Mouse (Mus musculus): ENCODE measurements around the gene Nrip1. TPM values are rescaled to one million over a fixed set of nuclear protein-coding genes. Genes with fewer than 3 reads are reported as not detected.

Nrip1 gene
- polyA plus RNA-seq, 1 experiment from 2014 or later, result 17.4 TPM

DNA sequence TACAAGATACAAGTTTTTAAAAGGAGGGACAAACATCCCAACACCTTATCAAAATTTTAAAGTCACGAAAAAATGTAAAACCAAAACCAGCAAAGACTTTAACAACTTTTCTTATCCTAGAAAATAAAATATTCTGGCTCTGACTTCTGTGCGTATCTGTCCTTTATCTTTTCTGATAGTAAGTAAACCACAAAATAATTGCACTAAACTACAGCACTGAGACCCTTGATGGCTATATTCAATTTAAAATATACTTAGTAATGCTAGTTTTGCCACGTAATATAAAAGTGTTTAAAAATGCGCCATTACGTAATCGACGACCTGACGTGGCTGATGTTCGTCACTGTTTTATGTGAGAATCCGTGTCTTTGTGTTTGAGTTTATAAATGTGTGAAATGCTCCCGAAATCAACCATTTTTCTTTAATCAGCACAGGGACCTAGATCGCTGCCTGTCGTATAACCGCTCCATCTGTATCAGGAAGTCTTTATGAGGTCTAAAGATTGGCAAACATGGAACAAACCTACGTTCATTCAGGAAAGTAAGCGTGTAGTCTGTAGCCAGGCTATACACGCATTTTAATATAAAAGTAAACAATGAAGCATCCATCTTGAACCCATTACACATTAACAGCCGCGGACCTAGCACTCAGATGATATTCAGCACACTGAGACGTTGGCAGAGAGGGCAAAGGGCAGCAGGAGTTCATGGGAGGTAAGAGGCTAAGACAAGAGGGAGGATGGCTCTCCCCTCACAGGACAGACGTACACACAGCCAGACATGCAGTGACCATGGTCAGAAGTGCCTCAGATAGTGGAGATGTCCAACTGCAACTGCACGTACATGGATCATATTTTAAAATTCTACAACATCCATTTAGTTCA, 56.4 kb downstream of the Nrip1 start:
- Histone ChIP-seq H3K27me3 (ENCODE audit: control insufficient read depth, insufficient read depth, low read depth, low read length) (no peaks in the 10 kb centered on the region), H3K9ac (ENCODE audit: low read depth, low read length) (no peak overlapping the region), H3K27ac (ENCODE audit: low read length) (no peak overlapping the region), H3K4me3 (ENCODE audit: low read depth, low read length) (no peak overlapping the region), H3K4me1 (ENCODE audit: control insufficient read depth, low read depth, low read length) (peaks cover 72% of the 10 kb centered on the region), H3K9me3 (replicated peaks; ENCODE audit: control insufficient read depth, low read length) (no peaks in the 10 kb centered on the region), H3K36me3 (ENCODE audit: control insufficient read depth, insufficient read depth) (no peaks in the 10 kb centered on the region), H3K4me2 (ENCODE audit: low read depth, low read length) (no peak overlapping the region)
- 84% methylated on average over 22 of the region's 22 CpGs for WGBS (ENCODE audit: insufficient replicate concordance)
- ATAC-seq (ENCODE audit: low read depth), result no peak

DNA sequence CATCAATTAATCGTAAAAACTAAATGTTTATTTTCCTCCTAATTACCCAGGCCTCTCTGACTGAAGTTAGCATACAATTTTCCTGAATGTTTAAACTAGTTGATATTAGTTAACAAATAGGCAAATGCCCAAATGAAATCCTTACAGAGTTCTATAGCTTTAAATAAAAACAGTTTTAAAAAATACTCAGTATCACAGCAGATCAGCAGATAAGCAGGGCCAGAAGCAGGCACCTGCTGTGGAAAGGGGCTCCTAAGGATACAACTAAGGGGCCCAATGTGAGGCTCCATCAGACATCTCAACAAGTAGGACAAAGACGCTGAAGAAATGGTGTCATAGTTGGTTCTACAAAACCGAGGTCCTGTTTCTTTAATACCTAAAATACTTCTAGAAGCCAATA, 58.0 kb downstream of the Nrip1 start:
- H3K4me2 ChIP-seq (ENCODE audit: low read depth, low read length), result no peak overlapping the region
- H3K36me3 ChIP-seq (ENCODE audit: control insufficient read depth, insufficient read depth), result no peaks in the 10 kb centered on the region
- 78% methylated on average over 3 of the region's 3 CpGs for WGBS (ENCODE audit: insufficient replicate concordance)
- ATAC-seq (ENCODE audit: low read depth), result no peak
- H3K27ac ChIP-seq (ENCODE audit: low read length), result peak overlapping the region; percentile 96
- no peaks in the 10 kb centered on the region for H3K27me3 ChIP-seq (ENCODE audit: control insufficient read depth, insufficient read depth, low read depth, low read length)
- no peak overlapping the region for H3K9ac ChIP-seq (ENCODE audit: low read depth, low read length)
- peaks cover 61% of the 10 kb centered on the region for H3K4me1 ChIP-seq (ENCODE audit: control insufficient read depth, low read depth, low read length)
- no peak overlapping the region for H3K4me3 ChIP-seq (ENCODE audit: low read depth, low read length)
- H3K9me3 ChIP-seq (replicated peaks; ENCODE audit: control insufficient read depth, low read length), result no peaks in the 10 kb centered on the region

DNA sequence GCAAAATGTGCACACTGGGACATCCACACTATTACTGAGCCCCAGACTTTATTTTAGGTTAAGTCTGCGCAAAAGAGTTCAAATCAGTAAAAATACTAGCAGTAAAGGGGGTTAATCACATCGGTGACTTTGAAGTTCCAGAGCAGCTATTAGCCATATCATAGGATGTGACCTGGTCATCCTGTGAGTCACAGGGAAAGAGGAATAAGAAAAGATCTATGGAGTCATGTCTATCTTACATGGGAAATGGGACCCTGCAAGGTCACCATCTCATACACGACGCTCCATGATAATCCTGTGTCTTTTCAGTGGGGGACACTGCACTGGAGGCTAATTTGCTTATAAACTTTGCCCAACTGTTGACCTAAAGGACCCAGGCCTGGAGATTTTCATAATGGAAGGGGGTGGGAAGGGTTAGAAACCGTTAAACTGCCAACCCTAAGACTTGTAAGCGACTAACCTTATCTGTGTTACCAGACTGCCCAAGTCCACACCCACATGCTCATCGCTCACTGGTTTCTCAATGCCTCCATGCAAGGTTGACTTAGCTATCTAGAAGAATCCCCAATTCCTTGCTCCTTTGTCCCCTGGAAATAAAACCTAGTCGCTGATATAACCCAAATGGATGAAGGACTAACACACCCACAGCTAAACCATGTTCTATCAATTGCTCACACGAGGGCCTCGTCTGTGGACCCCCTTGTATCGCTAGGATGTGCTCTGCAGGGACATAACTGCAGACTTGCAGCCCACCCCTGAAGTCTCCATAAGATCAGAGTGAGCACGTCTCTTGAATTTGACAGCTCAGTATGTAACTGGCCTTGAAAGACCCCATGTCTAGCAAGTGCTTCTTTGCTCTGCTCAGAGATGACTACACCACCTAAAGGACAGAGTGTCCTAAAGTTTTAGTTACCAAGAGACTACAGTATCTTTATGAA, 59.3 kb downstream of the Nrip1 start:
- H3K27me3 ChIP-seq (ENCODE audit: control insufficient read depth, insufficient read depth, low read depth, low read length), result no peaks in the 10 kb centered on the region
- peak overlapping the region; percentile 96 for H3K27ac ChIP-seq (ENCODE audit: low read length)
- H3K4me2 ChIP-seq (ENCODE audit: low read depth, low read length), result peak overlapping the region; percentile 77
- peak overlapping the region; percentile 15 for H3K4me3 ChIP-seq (ENCODE audit: low read depth, low read length)
- H3K36me3 ChIP-seq (ENCODE audit: control insufficient read depth, insufficient read depth), result peaks cover 4% of the 10 kb centered on the region
- no peaks in the 10 kb centered on the region for H3K9me3 ChIP-seq (replicated peaks; ENCODE audit: control insufficient read depth, low read length)
- ATAC-seq (ENCODE audit: low read depth), result peak; percentile 96
- H3K9ac ChIP-seq (ENCODE audit: low read depth, low read length), result peak overlapping the region; percentile 64
- H3K4me1 ChIP-seq (ENCODE audit: control insufficient read depth, low read depth, low read length), result peaks cover 52% of the 10 kb centered on the region
- WGBS (ENCODE audit: insufficient replicate concordance), result 32% methylated on average over 12 of the region's 12 CpGs

DNA sequence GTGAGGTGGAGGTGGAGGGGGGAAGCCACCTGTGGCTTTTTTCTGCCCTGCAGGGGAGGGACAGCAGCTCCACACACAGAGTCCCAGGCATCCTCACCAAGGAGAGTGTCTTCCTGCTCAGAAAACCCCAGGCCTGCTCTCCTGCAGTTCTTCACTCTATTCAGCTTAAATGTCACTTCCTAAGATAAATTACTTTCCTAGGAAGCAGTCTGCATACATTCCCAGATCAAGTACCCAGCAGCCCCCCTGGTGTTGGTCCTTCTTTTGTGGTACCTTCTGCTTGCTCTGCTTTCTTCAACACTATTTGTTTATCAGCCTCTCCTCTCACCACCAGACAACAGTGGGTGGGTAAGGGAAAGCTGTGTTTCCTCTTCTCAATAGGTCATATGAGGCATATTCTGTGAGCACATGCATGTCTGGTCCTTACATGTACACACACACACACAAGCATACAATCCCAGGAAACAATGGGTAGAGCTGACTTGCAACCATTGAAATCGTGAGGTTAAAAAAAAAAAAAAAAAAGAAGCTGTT, 60.7 kb downstream of the Nrip1 start:
- H3K9ac ChIP-seq (ENCODE audit: low read depth, low read length), result peak overlapping the region; percentile 35; the same call in 1 of the 2 replicates
- no peak overlapping the region for H3K4me2 ChIP-seq (ENCODE audit: low read depth, low read length)
- H3K36me3 ChIP-seq (ENCODE audit: control insufficient read depth, insufficient read depth), result peaks cover 4% of the 10 kb centered on the region
- H3K27ac ChIP-seq (ENCODE audit: low read length), result peak overlapping the region; percentile 96
- peaks cover 43% of the 10 kb centered on the region for H3K4me1 ChIP-seq (ENCODE audit: control insufficient read depth, low read depth, low read length)
- WGBS (ENCODE audit: insufficient replicate concordance), result 40% methylated on average over 1 of the region's 1 CpGs
- H3K27me3 ChIP-seq (ENCODE audit: control insufficient read depth, insufficient read depth, low read depth, low read length), result no peaks in the 10 kb centered on the region
- H3K9me3 ChIP-seq (replicated peaks; ENCODE audit: control insufficient read depth, low read length), result no peaks in the 10 kb centered on the region
- ATAC-seq (ENCODE audit: low read depth), result no peak
- no peak overlapping the region for H3K4me3 ChIP-seq (ENCODE audit: low read depth, low read length)

DNA sequence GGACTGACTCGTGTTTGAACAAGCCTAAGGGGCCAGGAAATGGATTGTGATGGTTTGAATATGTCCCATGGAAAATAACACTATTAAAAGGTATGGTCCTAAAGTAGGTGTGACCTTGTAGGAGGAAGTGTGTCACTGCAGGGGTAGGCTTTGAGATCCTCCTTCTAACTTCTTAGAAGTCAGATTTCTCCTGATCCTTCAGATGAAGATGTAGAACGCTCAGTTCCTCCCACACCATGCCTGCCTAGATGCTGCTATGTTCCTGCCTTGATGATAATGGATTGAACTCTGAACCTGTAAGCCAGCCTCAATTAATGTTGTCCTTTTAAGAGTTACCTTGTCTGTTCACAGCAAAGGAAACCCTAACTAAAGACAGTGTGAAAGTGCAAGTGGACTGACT, 62.8 kb downstream of the Nrip1 start:
- peaks cover 4% of the 10 kb centered on the region for H3K36me3 ChIP-seq (ENCODE audit: control insufficient read depth, insufficient read depth)
- no peak overlapping the region for H3K9ac ChIP-seq (ENCODE audit: low read depth, low read length)
- H3K4me1 ChIP-seq (ENCODE audit: control insufficient read depth, low read depth, low read length), result peaks cover 34% of the 10 kb centered on the region
- no peaks in the 10 kb centered on the region for H3K27me3 ChIP-seq (ENCODE audit: control insufficient read depth, insufficient read depth, low read depth, low read length)
- 76% methylated on average over 2 of the region's 2 CpGs for WGBS (ENCODE audit: insufficient replicate concordance)
- no peaks in the 10 kb centered on the region for H3K9me3 ChIP-seq (replicated peaks; ENCODE audit: control insufficient read depth, low read length)
- ATAC-seq (ENCODE audit: low read depth), result no peak
- no peak overlapping the region for H3K4me3 ChIP-seq (ENCODE audit: low read depth, low read length)
- H3K27ac ChIP-seq (ENCODE audit: low read length), result no peak overlapping the region
- H3K4me2 ChIP-seq (ENCODE audit: low read depth, low read length), result no peak overlapping the region

DNA sequence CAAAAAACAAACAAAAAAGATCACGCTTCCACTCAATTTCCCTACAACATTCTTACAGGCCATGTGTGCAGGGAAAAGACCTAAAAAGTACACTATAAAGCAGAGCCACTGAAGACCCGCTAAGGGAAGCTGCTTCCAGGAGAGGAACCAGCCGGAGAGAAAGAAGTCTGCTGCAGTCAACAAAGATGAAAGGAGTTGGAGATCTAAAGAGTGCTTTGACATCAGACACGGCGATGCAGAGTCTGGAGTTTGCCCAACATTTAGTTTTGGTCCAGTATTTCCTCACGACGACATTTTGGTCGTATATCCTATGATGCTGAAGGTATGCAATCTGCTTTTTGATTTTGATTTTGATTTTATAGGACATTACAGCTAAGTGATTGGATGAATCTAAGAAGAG, 63.3 kb downstream of the Nrip1 start:
- Histone ChIP-seq H3K36me3 (ENCODE audit: control insufficient read depth, insufficient read depth) (peaks cover 4% of the 10 kb centered on the region), H3K27ac (ENCODE audit: low read length) (no peak overlapping the region), H3K27me3 (ENCODE audit: control insufficient read depth, insufficient read depth, low read depth, low read length) (no peaks in the 10 kb centered on the region), H3K4me1 (ENCODE audit: control insufficient read depth, low read depth, low read length) (peaks cover 31% of the 10 kb centered on the region), H3K9ac (ENCODE audit: low read depth, low read length) (no peak overlapping the region), H3K4me2 (ENCODE audit: low read depth, low read length) (no peak overlapping the region), H3K4me3 (ENCODE audit: low read depth, low read length) (no peak overlapping the region), H3K9me3 (replicated peaks; ENCODE audit: control insufficient read depth, low read length) (no peaks in the 10 kb centered on the region)
- 83% methylated on average over 8 of the region's 8 CpGs for WGBS (ENCODE audit: insufficient replicate concordance)
- no peak for ATAC-seq (ENCODE audit: low read depth)

DNA sequence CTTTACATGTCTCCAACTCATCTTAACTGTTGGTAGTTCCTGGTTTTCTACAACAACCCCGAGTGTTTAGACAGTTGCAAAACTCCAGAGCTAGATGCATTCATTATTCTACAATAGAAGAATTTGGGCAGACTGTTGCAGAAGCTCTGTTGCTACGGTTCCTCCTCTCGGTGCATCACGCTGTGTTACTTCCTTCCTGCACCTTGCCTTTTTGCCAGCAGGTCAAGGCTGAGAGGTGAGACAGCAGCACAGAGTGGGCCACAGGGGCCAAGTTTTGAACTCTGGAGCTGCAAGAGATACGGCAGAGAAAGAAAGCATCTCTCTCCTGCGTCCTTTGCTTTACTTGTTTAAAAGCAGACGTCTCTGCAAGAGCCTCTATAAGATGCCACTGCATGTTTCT, 64.3 kb downstream of the Nrip1 start:
- no peak overlapping the region for H3K9ac ChIP-seq (ENCODE audit: low read depth, low read length)
- H3K4me1 ChIP-seq (ENCODE audit: control insufficient read depth, low read depth, low read length), result peaks cover 22% of the 10 kb centered on the region
- WGBS (ENCODE audit: insufficient replicate concordance), result 84% methylated on average over 7 of the region's 7 CpGs
- ATAC-seq (ENCODE audit: low read depth), result no peak
- H3K27ac ChIP-seq (ENCODE audit: low read length), result no peak overlapping the region
- no peak overlapping the region for H3K4me2 ChIP-seq (ENCODE audit: low read depth, low read length)
- no peaks in the 10 kb centered on the region for H3K9me3 ChIP-seq (replicated peaks; ENCODE audit: control insufficient read depth, low read length)
- peaks cover 4% of the 10 kb centered on the region for H3K36me3 ChIP-seq (ENCODE audit: control insufficient read depth, insufficient read depth)
- no peak overlapping the region for H3K4me3 ChIP-seq (ENCODE audit: low read depth, low read length)
- no peaks in the 10 kb centered on the region for H3K27me3 ChIP-seq (ENCODE audit: control insufficient read depth, insufficient read depth, low read depth, low read length)

DNA sequence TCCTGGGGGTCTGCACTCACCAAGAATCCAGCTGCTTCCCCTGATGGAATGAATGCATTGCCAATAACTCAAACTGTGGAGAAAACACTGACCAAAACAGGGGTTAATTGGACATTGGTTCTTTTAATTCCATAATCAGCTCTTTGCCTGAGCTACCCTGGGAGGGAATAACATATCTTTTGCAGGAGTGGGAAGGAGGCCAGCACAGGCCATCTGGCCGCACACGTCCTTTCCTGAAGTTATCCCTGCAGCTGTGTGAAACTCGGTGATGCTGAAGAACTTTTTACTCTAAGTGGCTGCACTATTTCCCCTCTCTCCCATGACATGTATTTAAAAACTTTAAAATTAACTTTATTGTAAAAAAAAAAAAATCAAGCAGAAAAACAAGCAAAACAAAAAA, 66.6 kb downstream of the Nrip1 start:
- Histone ChIP-seq H3K4me1 (ENCODE audit: control insufficient read depth, low read depth, low read length) (peaks cover under 1% of the 10 kb centered on the region; the same call in 1 of the 2 replicates), H3K4me2 (ENCODE audit: low read depth, low read length) (no peak overlapping the region), H3K9ac (ENCODE audit: low read depth, low read length) (no peak overlapping the region), H3K27ac (ENCODE audit: low read length) (no peak overlapping the region), H3K4me3 (ENCODE audit: low read depth, low read length) (no peak overlapping the region), H3K9me3 (replicated peaks; ENCODE audit: control insufficient read depth, low read length) (no peaks in the 10 kb centered on the region), H3K27me3 (ENCODE audit: control insufficient read depth, insufficient read depth, low read depth, low read length) (no peaks in the 10 kb centered on the region), H3K36me3 (ENCODE audit: control insufficient read depth, insufficient read depth) (peaks cover 4% of the 10 kb centered on the region)
- no peak for ATAC-seq (ENCODE audit: low read depth)
- 73% methylated on average over 3 of the region's 3 CpGs for WGBS (ENCODE audit: insufficient replicate concordance)
